Mouse (Mus musculus): ENCODE measurements around the gene Pygo2. TPM values are rescaled to one million over a fixed set of nuclear protein-coding genes. Genes with fewer than 3 reads are reported as not detected.

The Pygo2 gene
- polyA plus RNA-seq, 1 experiment from 2014 or later: 5.9 TPM

DNA sequence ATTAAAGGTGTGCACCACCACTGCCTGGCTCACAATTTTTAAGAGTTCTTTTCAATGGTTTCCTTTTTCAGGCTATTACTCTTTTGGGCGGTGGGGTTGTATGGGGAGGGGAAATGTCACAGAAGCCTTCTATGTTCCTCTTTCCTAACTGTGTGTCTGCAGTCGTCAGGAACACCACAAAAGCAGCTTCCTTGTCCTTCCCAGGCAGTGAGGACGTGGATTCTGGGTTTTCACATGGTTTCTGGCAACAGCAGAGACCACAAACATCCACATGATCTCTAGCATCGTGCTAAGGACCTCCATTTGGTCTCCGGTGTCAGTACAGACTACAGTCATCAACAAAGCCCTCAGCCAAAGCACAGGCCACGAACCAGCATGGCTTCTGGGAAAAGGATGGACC, 43.8 kb downstream of the Pygo2 start:
- no peak overlapping the region for H3K9ac ChIP-seq (replicated peaks)
- ATAC-seq (no peak), DNase-seq (no peak)
- no peaks in the 10 kb centered on the region for H3K9me3 ChIP-seq (ENCODE audit: low read length)
- no peak overlapping the region for H3K4me2 ChIP-seq (ENCODE audit: low read depth, low read length)
- TF ChIP-seq CTCF (IDR thresholded peaks at IDR 0.05; ENCODE audit: low read depth) (no peak), EP300 (IDR thresholded peaks at IDR 0.05; ENCODE audit: low read depth) (no peak)
- 42% methylated on average over 6 of the region's 6 CpGs for WGBS (ENCODE audit: insufficient replicate concordance)
- H3K36me3 ChIP-seq (replicated peaks; ENCODE audit: insufficient read depth, low read length): peaks cover 4% of the 10 kb centered on the region; the same call in 1 of the 2 replicates
- no peak overlapping the region for H3K27ac ChIP-seq (ENCODE audit: low read depth)
- H3K27me3 ChIP-seq (ENCODE audit: insufficient read depth, low read length): no peaks in the 10 kb centered on the region
- H3K4me3 ChIP-seq (ENCODE audit: low read depth, low read length): no peak overlapping the region
- H3K4me1 ChIP-seq (ENCODE audit: insufficient read depth): no peaks in the 10 kb centered on the region

DNA sequence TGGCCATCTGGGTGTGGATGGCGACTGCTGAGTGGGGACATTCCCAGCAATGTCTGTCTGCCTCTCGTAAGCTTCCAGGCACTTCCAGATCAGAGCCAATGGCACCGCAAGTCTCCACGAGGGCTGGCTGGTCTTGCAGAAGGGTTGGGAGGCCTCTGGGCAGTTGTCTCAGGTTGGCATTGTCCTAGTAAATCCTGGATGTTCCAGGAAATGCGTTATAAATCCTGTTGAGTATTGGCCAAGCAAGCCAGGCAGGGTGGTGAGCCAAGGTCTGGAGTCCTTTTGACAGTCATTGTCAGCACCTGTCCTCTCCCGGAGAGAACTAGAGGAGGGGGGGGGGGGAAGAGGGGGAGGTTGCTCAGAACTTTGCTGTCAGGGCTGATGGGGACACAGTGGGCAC, 49.0 kb downstream of the Pygo2 start:
- no peak overlapping the region for H3K27ac ChIP-seq (ENCODE audit: low read depth)
- ATAC-seq: no peak
- H3K4me1 ChIP-seq (ENCODE audit: insufficient read depth): no peaks in the 10 kb centered on the region
- no peak overlapping the region for H3K4me2 ChIP-seq (ENCODE audit: low read depth, low read length)
- 70% methylated on average over 6 of the region's 6 CpGs for WGBS (ENCODE audit: insufficient replicate concordance)
- TF ChIP-seq CTCF (IDR thresholded peaks at IDR 0.05; ENCODE audit: low read depth) (no peak), EP300 (IDR thresholded peaks at IDR 0.05; ENCODE audit: low read depth) (no peak)
- no peak overlapping the region for H3K4me3 ChIP-seq (ENCODE audit: low read depth, low read length)
- no peaks in the 10 kb centered on the region for H3K36me3 ChIP-seq (replicated peaks; ENCODE audit: insufficient read depth, low read length)
- no peaks in the 10 kb centered on the region for H3K27me3 ChIP-seq (ENCODE audit: insufficient read depth, low read length)
- no peak for DNase-seq
- H3K9me3 ChIP-seq (ENCODE audit: low read length): no peaks in the 10 kb centered on the region
- H3K9ac ChIP-seq (replicated peaks): no peak overlapping the region

DNA sequence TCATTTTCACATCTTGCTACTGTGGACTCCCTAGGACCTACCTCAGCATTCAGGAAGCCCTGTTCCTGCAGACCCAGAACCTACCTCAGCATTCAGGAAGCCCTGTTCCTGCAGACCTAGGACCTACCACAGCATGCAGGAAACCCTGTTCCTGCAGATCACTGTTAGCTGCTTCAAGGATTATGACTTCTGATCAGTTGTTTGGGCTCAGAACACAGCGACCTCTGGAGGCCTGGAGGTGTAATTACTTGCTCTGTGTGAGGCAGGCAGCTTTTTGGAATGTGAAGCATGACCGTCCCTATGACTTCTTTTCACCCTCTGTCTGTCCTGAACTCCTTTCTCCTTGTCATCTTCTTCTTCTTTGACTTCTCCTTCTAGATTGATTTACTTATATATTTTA, 51.5 kb downstream of the Pygo2 start:
- TF ChIP-seq CTCF (IDR thresholded peaks at IDR 0.05; ENCODE audit: low read depth): peak; percentile 86
- TF ChIP-seq EP300 (IDR thresholded peaks at IDR 0.05; ENCODE audit: low read depth): no peak
- Histone ChIP-seq H3K27ac (ENCODE audit: low read depth) (no peak overlapping the region), H3K4me1 (ENCODE audit: insufficient read depth) (0 out of 2 replicates have a peak, but pooled peaks cover 2% of the 10 kb centered on the region), H3K27me3 (ENCODE audit: insufficient read depth, low read length) (no peaks in the 10 kb centered on the region), H3K4me3 (ENCODE audit: low read depth, low read length) (no peak overlapping the region), H3K4me2 (ENCODE audit: low read depth, low read length) (no peak overlapping the region), H3K9ac (replicated peaks) (no peak overlapping the region), H3K9me3 (ENCODE audit: low read length) (no peaks in the 10 kb centered on the region), H3K36me3 (replicated peaks; ENCODE audit: insufficient read depth, low read length) (no peaks in the 10 kb centered on the region)
- ATAC-seq: no peak
- 38% methylated on average over 2 of the region's 2 CpGs for WGBS (ENCODE audit: insufficient replicate concordance)
- DNase-seq: peak; percentile 67

DNA sequence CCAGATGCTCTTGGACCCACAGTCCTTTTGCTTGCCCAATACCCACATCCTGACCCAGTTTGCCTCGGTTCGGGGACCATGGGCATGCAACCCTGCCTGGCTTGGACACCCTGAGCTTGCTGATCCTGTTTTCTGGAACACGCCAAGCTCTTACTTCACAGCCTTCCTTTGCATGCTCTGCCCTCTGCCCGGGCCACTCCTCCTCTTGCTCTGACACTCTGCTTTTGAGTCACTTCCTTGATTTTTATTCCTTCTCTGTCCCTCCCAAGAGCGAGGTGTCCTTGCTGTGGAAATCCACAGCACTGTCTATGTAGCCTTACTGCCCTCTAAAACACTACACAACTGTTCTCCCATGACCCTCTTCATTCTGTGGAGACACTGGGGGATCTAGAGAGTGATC, 52.2 kb downstream of the Pygo2 start:
- no peak for DNase-seq

More for the DNA sequence above, 52.2 kb downstream of the Pygo2 start:
- Histone ChIP-seq H3K9ac (replicated peaks) (no peak overlapping the region), H3K36me3 (replicated peaks; ENCODE audit: insufficient read depth, low read length) (no peaks in the 10 kb centered on the region), H3K27ac (ENCODE audit: low read depth) (no peak overlapping the region), H3K27me3 (ENCODE audit: insufficient read depth, low read length) (no peaks in the 10 kb centered on the region), H3K4me1 (ENCODE audit: insufficient read depth) (peaks cover 2% of the 10 kb centered on the region; the same call in 1 of the 2 replicates), H3K4me3 (ENCODE audit: low read depth, low read length) (no peak overlapping the region), H3K9me3 (ENCODE audit: low read length) (no peaks in the 10 kb centered on the region), H3K4me2 (ENCODE audit: low read depth, low read length) (no peak overlapping the region)
- WGBS (ENCODE audit: insufficient replicate concordance): 61% methylated on average over 5 of the region's 5 CpGs
- ATAC-seq: no peak
- TF ChIP-seq CTCF (IDR thresholded peaks at IDR 0.05; ENCODE audit: low read depth) (no peak), EP300 (IDR thresholded peaks at IDR 0.05; ENCODE audit: low read depth) (no peak)

Other genes with a start within 250 kb of the Pygo2 start
- 1.4 and 2.1 TPM in 2 replicates for gene Fam189b, start 247.1 kb upstream of the Pygo2 start, polyA plus RNA-seq (2015; fragmentation: Nextera tagmentation; extraction: Ambion mirVana)
- 25.8 and 26.3 TPM in 2 replicates for gene Gba, start 227.3 kb upstream of the Pygo2 start, polyA plus RNA-seq (2015; fragmentation: Nextera tagmentation; extraction: Ambion mirVana)
- gene Thbs3, start 215.0 kb upstream of the Pygo2 start, polyA plus RNA-seq (2015; fragmentation: Nextera tagmentation; extraction: Ambion mirVana): 1.3 and 1.8 TPM in 2 replicates
- gene Mtx1, start 203.1 kb upstream of the Pygo2 start, polyA plus RNA-seq (2015; fragmentation: Nextera tagmentation; extraction: Ambion mirVana): 105 and 111 TPM in 2 replicates
- gene Muc1, start 201.2 kb upstream of the Pygo2 start, polyA plus RNA-seq (2015; fragmentation: Nextera tagmentation; extraction: Ambion mirVana): 0.40 and 0.56 TPM in 2 replicates
- 141 TPM in 2 replicates for gene Krtcap2, start 184.2 kb upstream of the Pygo2 start, polyA plus RNA-seq (2015; fragmentation: Nextera tagmentation; extraction: Ambion mirVana)
- gene Trim46, start 183.9 kb upstream of the Pygo2 start, polyA plus RNA-seq (2015; fragmentation: Nextera tagmentation; extraction: Ambion mirVana): 0.06 and 0.21 TPM in 2 replicates
- 63.2 and 73.2 TPM in 2 replicates for gene Dpm3, start 170.9 kb upstream of the Pygo2 start, polyA plus RNA-seq (2015; fragmentation: Nextera tagmentation; extraction: Ambion mirVana)
- gene Slc50a1, start 159.6 kb upstream of the Pygo2 start, polyA plus RNA-seq (2015; fragmentation: Nextera tagmentation; extraction: Ambion mirVana): 18.3 and 19.6 TPM in 2 replicates
- gene Efna1, start 149.1 kb upstream of the Pygo2 start, polyA plus RNA-seq (2015; fragmentation: Nextera tagmentation; extraction: Ambion mirVana): 22.1 and 27.8 TPM in 2 replicates
- not detected in 2 replicates for gene Efna3, start 107.2 kb upstream of the Pygo2 start, polyA plus RNA-seq (2015; fragmentation: Nextera tagmentation; extraction: Ambion mirVana)
- 0.36 and 0.56 TPM in 2 replicates for gene Efna4, start 92.2 kb upstream of the Pygo2 start, polyA plus RNA-seq (2015; fragmentation: Nextera tagmentation; extraction: Ambion mirVana)
- 9.1 and 9.2 TPM in 2 replicates for gene Adam15, start 80.2 kb upstream of the Pygo2 start, polyA plus RNA-seq (2015; fragmentation: Nextera tagmentation; extraction: Ambion mirVana)
- gene Dcst2, start 68.2 kb upstream of the Pygo2 start, polyA plus RNA-seq (2015; fragmentation: Nextera tagmentation; extraction: Ambion mirVana): 0.05 TPM in 1 of 2 replicates, not detected in the other
- gene Dcst1, start 65.0 kb upstream of the Pygo2 start, polyA plus RNA-seq (2015; fragmentation: Nextera tagmentation; extraction: Ambion mirVana): 0.13 and 0.15 TPM in 2 replicates
- 4.1 and 4.7 TPM in 2 replicates for gene Zbtb7b, start 35.4 kb upstream of the Pygo2 start, polyA plus RNA-seq (2015; fragmentation: Nextera tagmentation; extraction: Ambion mirVana)
- not detected in 2 replicates for gene Lenep, start 27.4 kb upstream of the Pygo2 start, polyA plus RNA-seq (2015; fragmentation: Nextera tagmentation; extraction: Ambion mirVana)
- 18.8 and 20.0 TPM in 2 replicates for gene Flad1, start 18.3 kb upstream of the Pygo2 start, polyA plus RNA-seq (2015; fragmentation: Nextera tagmentation; extraction: Ambion mirVana)
- gene Cks1b, start 11.8 kb upstream of the Pygo2 start, polyA plus RNA-seq (2015; fragmentation: Nextera tagmentation; extraction: Ambion mirVana): 130 and 141 TPM in 2 replicates
- 23.8 and 24.7 TPM in 2 replicates for gene Shc1, start 11.8 kb upstream of the Pygo2 start, polyA plus RNA-seq (2015; fragmentation: Nextera tagmentation; extraction: Ambion mirVana)
- gene Pbxip1, start 6.5 kb downstream of the Pygo2 start, polyA plus RNA-seq (2015; fragmentation: Nextera tagmentation; extraction: Ambion mirVana): 9.4 and 9.8 TPM in 2 replicates
- gene Pmvk, start 24.3 kb downstream of the Pygo2 start, polyA plus RNA-seq (2015; fragmentation: Nextera tagmentation; extraction: Ambion mirVana): 13.4 and 13.8 TPM in 2 replicates
- gene Kcnn3, start 90.0 kb downstream of the Pygo2 start, polyA plus RNA-seq (2015; fragmentation: Nextera tagmentation; extraction: Ambion mirVana): 0.04 TPM in 2 replicates